9 mouse cellular contexts compared by ENCODE assay signal in genomic region chr5:120711416-120711815, GRCm38 (mm10). TPM values are rescaled to one million over a fixed set of nuclear protein-coding genes. Genes with fewer than 3 reads are reported as not detected.
DNase-seq lines count a peak whose midpoint lies in the region; ATAC-seq and TF ChIP-seq lines count a peak whose summit lies in the region.
"Had no signal": no experiment of that assay in that cellular context is flagged by ENCODE, and none has a peak within 500 bp of the region (broad histone marks: within the 10 kb centered on the region; RNA-seq: fewer than 3 reads in every experiment).

No protein-coding gene starts in this region.

- no peak for TF ChIP-seq POLR2A in bone marrow, adult 2 months (IDR thresholded peaks at IDR 0.05; ENCODE audit: borderline replicate concordance, control insufficient read depth, low read depth, low read length)

- H3K36me3 ChIP-seq in forebrain, embryonic 12.5 days (replicated peaks), result no peaks in the 10 kb centered on the region

- H3K27ac ChIP-seq in bone marrow, adult 2 months (ENCODE audit: control insufficient read depth, insufficient read depth, low read depth, low read length, poor library complexity), result no peak overlapping the region
- peak overlapping the region; percentile 43; the same call in 1 of the 2 replicates for H3K27ac ChIP-seq in forebrain, embryonic 12.5 days

- H3K9ac ChIP-seq in forebrain, embryonic 12.5 days, result peak overlapping the region; percentile 66

- H3K9me3 ChIP-seq in forebrain, embryonic 12.5 days, result no peaks in the 10 kb centered on the region

- peak overlapping the region; percentile 91 for H3K4me2 ChIP-seq in forebrain, embryonic 12.5 days

- intact Hi-C loops in heart, postnatal 36 days (cut with DNase I), result no loop called here

- WGBS in bone marrow, adult 2 months, result 1% methylated on average over 42 of the region's 43 CpGs
- WGBS in forebrain, embryonic 12.5 days, result 1% methylated on average over 43 of the region's 43 CpGs

- ATAC-seq in forebrain, embryonic 12.5 days (ENCODE audit: low FRiP score), result peak; percentile 41; the same call in 1 of the 2 replicates

- TF ChIP-seq CTCF in bone marrow, adult 2 months (IDR thresholded peaks at IDR 0.05; ENCODE audit: control insufficient read depth, insufficient read depth, low read length), result no peak

- H3K4me3 ChIP-seq in bone marrow, adult 2 months (replicated peaks; ENCODE audit: control insufficient read depth, low read depth, low read length), result peak overlapping the region; percentile 44
- H3K4me3 ChIP-seq in forebrain, embryonic 12.5 days (replicated peaks), result peak overlapping the region; percentile 64
- H3K4me3 ChIP-seq: erythroblast, embryonic 14.5 days had no signal

- no peaks in the 10 kb centered on the region; the same call in 1 of the 2 replicates for H3K4me1 ChIP-seq in bone marrow, adult 2 months (ENCODE audit: control insufficient read depth, insufficient read depth, low read length)
- peaks cover 31% of the 10 kb centered on the region for H3K4me1 ChIP-seq in forebrain, embryonic 12.5 days

- peak; percentile 72 for DNase-seq in MN1 (ENCODE audit: low spot score)
- peak; percentile 23 to 32 for DNase-seq in heart, postnatal 36 days
- DNase-seq in left cerebral cortex, adult 18-20 months (ENCODE audit: low spot score in 2 of 2), result peak; percentile 82 to 88
- DNase-seq in lung, postnatal 36 days, result peak; percentile 55
- peak; percentile 56 for DNase-seq in spleen, adult 12 weeks (ENCODE audit: low spot score)
- no peak for DNase-seq in urinary bladder, postnatal 4 days (ENCODE audit: low spot score in 2 of 2)

- H3K27me3 ChIP-seq in forebrain, embryonic 12.5 days, result peaks cover 90% of the 10 kb centered on the region

RNA-seq across cellular contexts. Expression of gene Dtx1, which starts 0.3 kb away (rescaled TPM):
- polyA plus RNA-seq in bone marrow, adult 2 months (2011; ENCODE audit: insufficient read depth, insufficient read length, low replicate concordance, missing spikeins), result 2.7 and 3.6 TPM in 2 replicates
- polyA plus RNA-seq in forebrain, embryonic 12.5 days (2016; fragmentation: Nextera tagmentation; extraction: Ambion mirVana), result 17.1 and 18.1 TPM in 2 replicates
- total RNA-seq in heart, postnatal 36 days (2021), result 1 to 10 TPM; 1.8 to 1.9 TPM
- 10 to 100 TPM; 73.1 to 78.8 TPM for total RNA-seq in left cerebral cortex, adult 18-20 months (2021)
- polyA plus RNA-seq: erythroblast, embryonic 14.5 days had no signal

RNA-seq across cellular contexts. Expression of gene Oas2, which starts 38.2 kb away (rescaled TPM):
- polyA plus RNA-seq in bone marrow, adult 2 months (2011; ENCODE audit: insufficient read depth, insufficient read length, low replicate concordance, missing spikeins), result 12.2 and 25.1 TPM in 2 replicates
- polyA plus RNA-seq in forebrain, embryonic 12.5 days (2016; fragmentation: Nextera tagmentation; extraction: Ambion mirVana), result 0.10 and 0.17 TPM in 2 replicates
- total RNA-seq in heart, postnatal 36 days (2021), result 1 to 10 TPM in 1 of 2 experiments, under 1 TPM in 1; 0.80 to 2.4 TPM
- under 1 TPM in 1 of 2 experiments, not detected in 1; 0.26 TPM for total RNA-seq in left cerebral cortex, adult 18-20 months (2021)
- polyA plus RNA-seq: erythroblast, embryonic 14.5 days had no signal

Comparison
In these comparisons a context has a peak if more than half of its experiments do, and no peak if none do; other contexts are left out.
1. DNase-seq: peak in MN1 (single experiment), heart, postnatal 36 days (2 of 2), left cerebral cortex, adult 18-20 months (2 of 2), lung, postnatal 36 days (single experiment) and spleen, adult 12 weeks (single experiment); none in urinary bladder, postnatal 4 days (0 of 2).
2. RNA of gene Dtx1, which starts 0.3 kb away (total RNA-seq): 73.1 to 78.8 TPM in left cerebral cortex, adult 18-20 months; 1.8 to 1.9 TPM in heart, postnatal 36 days; every median in the first group is over 10 times any median in the second.